Mouse (Mus musculus) left cerebral cortex, postnatal 4 days (tissue): ENCODE data around the gene Mkrn3. TPM values are rescaled to one million over a fixed set of nuclear protein-coding genes. Genes with fewer than 3 reads are reported as not detected.

ENCODE experiments used
- DNase-seq: peaks from one replicate; pipeline ENCODE4 v3.0.0-alpha.2; 2022
- intact Hi-C: fragments of 180-260 bp; cut with DNase I; formaldehyde crosslinking; loops from one replicate; pipeline ENCODE4 v1.15.1; 2025
- total RNA-seq, 2 experiments: library from RNA; stranded (reverse); gene quantifications; 2 replicates each; pipeline ENCODE4 v1.2.3; 2021

Mkrn3 gene
- total RNA-seq, 2 experiments from 2014 or later: 17.9 to 19.8 TPM

GRCm38 (mm10) chr7:62382391-62382790, 37.5 kb downstream of the Mkrn3 start:
- peak; percentile 25 for DNase-seq
- intact Hi-C loops: loop anchor here (2.0 kb wide), 1 partner anchor 156 kb away; no protein-coding TSS in a partner anchor

GRCm38 (mm10) chr7:62378529-62378928, 41.4 kb downstream of the Mkrn3 start:
- intact Hi-C loops: no loop called here

GRCm38 (mm10) chr7:62377313-62377712, 42.6 kb downstream of the Mkrn3 start:
- DNase-seq: peak; percentile 10
- intact Hi-C loops: no loop called here

More at GRCm38 (mm10) chr7:62378529-62378928, 41.4 kb downstream of the Mkrn3 start:
- peak; percentile 1 for DNase-seq

GRCm38 (mm10) chr7:62376510-62377304, 43.2 kb downstream of the Mkrn3 start, which contains the start of gene Magel2:
TSS of gene Magel2 (plus strand) at chr7:62377010.
- intact Hi-C loops: no loop called here
- DNase-seq: peak; percentile 75

- intact Hi-C loops: no loop called here
- peak; percentile 18 for DNase-seq
These were observed 44.3 kb downstream of the Mkrn3 start for GRCm38 (mm10) chr7:62375658-62376057.

Other genes with a start within 250 kb of the Mkrn3 start
- 100 to 1,000 TPM; 202 to 230 TPM for gene Ndn, start 73.6 kb downstream of the Mkrn3 start, total RNA-seq
- gene Magel2, start 43.1 kb downstream of the Mkrn3 start, total RNA-seq: 10 to 100 TPM in 1 of 2 experiments, 1 to 10 TPM in 1; 6.7 to 12.1 TPM
- gene Peg12, start 44.4 kb upstream of the Mkrn3 start, total RNA-seq: 1 to 10 TPM; 1.5 to 2.5 TPM